Mouse (Mus musculus): ENCODE measurements at regions not wholly inside any gene's neighbourhood (a gene's known extent, or its start where the extent isn't known, plus 50 kb on each side); places are given as distances from the start of the nearest gene placed in this dataset.

GRCm38 (mm10) chr8:126160356-126160975 lies 137.9 kb upstream of the Slc35f3 start:
- no peak for DNase-seq

- no peak for DNase-seq
Observed at GRCm38 (mm10) chr8:126162748-126163371, 135.5 kb upstream of the Slc35f3 start.

GRCm38 (mm10) chr8:126163954-126164353 lies 134.4 kb upstream of the Slc35f3 start:
- DNase-seq, result no peak

GRCm38 (mm10) chr8:126165486-126166095 lies 132.8 kb upstream of the Slc35f3 start:
- no peak for DNase-seq

- no peak for DNase-seq
Observed at GRCm38 (mm10) chr8:126166394-126166793, 132.0 kb upstream of the Slc35f3 start.

DNA sequence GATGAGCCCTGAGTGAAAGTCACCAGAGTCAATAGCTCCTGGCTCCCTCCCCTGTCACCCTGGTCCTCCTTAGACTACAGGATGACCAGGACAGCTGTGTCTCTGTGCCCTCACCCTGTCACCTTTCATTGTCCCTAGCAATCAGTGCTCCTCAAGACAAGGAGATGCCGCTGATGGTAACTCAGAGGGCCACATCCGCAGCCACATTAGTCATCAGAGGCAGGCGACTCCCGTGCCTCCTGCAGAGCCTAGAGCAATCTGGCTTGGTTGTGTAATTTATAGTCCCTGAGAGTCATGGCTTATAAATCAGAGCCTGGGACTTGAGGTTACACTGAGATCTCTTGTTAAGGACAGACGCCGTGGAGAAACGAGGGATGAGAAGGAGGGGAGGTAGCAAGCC lies 123.9 kb upstream of the Slc35f3 start:
- no peak for DNase-seq

- peak; percentile 15 to 31 for DNase-seq
Observed at GRCm38 (mm10) chr8:126176305-126176704, 122.1 kb upstream of the Slc35f3 start.

GRCm38 (mm10) chr8:126177855-126178254 lies 120.5 kb upstream of the Slc35f3 start:
- no peak for DNase-seq

GRCm38 (mm10) chr8:126188741-126189285 lies 109.5 kb upstream of the Slc35f3 start:
- no peak for DNase-seq

DNA sequence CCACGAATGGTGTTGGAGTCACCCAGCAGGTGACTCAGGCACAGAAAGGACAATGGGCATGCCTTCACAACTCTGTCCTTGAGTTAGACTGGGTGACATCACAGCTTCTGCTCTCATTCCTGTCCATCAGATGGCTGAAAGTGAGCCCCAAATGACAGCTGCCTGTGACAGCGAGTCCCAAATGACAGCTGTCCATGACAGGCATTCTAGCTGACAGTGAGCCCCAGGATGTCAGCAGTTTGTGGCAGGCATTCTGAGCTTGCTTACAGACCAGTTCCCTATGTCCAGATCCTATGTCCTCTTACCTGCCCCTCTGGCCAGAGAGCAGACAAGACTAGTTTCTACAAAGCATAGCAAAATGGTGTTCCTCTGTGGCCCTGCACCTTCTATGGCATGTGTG lies 102.7 kb upstream of the Slc35f3 start:
- DNase-seq, result no peak

DNA sequence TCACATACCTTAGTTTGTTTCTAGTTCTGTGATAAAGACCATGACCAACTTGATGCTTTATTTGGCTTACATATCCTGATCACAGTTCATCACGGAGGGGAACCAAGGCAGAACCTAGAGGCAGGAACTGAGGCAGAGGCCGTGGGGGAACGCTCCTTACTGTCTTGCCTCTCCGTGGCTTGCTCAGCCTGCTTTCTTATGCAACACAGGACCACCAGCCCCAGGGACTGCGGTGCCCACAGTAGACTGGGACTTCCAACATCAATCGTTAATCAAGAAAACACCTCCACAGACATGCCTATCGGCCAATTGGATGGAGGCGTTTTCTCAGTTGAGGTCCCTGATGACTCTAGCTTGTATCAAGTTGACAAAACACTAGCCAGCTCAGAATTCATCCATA lies 87.8 kb upstream of the Slc35f3 start:
- DNase-seq, result no peak

DNA sequence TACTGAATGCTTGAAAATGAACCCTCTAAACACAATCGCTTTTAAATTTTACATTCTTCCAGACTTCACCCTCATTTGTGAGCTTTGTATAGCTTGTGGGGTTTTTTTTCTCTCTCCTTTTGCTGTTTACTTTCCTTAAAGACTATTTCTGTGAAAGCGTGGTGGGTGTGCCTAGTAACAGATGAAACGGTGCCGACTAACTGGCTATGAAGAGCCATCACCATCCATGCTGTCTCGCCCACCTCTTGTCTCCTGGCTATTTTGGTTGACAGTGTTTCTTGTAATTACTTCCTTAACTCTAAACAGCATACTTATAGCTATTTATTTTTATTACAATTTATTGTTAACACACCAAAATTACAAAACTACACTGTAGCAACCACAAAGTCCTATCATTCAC lies 85.6 kb upstream of the Slc35f3 start:
- DNase-seq, result no peak

- DNase-seq, result no peak
Observed at GRCm38 (mm10) chr8:126214571-126214970, 83.8 kb upstream of the Slc35f3 start.

DNA sequence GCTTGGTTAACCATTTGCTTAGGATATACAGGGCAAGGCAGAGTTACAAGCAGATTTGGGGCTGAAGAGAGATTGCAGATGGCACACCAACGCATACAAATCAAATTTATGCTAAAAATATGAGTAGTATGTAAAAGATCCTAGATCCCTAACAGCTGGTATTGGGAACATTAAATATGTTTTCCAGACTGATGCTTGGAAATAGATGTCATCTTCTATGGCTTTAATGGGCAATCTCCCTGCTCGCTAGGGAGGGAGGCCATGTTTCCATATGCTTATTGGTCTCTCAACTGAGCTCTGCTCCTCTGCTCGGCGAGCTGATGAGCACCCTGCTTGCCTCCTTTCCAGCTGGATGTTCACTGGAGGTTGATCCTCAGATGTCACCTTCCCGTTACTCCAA lies 82.0 kb upstream of the Slc35f3 start:
- DNase-seq, result no peak

- no peak for DNase-seq
Observed at GRCm38 (mm10) chr8:126221631-126222030, 76.7 kb upstream of the Slc35f3 start.

GRCm38 (mm10) chr8:126231801-126232200 lies 66.6 kb upstream of the Slc35f3 start:
- no peak for DNase-seq

DNA sequence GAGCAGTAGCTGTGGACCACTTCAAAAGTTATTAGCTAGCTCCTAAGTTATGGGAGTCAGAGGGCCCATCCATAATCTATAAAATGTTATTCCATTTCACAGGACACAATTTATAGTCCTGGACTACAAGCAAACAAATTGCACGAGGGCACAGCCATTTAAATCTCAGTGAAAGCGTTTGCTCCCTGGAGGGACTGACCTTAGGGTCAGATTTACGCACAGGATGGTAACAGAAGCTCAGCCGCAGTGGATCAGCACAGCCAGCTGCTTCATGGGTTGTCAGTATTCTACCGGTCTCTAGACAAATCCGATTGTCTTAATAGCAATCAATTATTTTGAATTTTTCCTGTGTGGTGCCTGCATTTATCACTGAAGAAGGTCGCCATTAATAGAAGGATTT lies 65.8 kb upstream of the Slc35f3 start:
- DNase-seq, result no peak

DNA sequence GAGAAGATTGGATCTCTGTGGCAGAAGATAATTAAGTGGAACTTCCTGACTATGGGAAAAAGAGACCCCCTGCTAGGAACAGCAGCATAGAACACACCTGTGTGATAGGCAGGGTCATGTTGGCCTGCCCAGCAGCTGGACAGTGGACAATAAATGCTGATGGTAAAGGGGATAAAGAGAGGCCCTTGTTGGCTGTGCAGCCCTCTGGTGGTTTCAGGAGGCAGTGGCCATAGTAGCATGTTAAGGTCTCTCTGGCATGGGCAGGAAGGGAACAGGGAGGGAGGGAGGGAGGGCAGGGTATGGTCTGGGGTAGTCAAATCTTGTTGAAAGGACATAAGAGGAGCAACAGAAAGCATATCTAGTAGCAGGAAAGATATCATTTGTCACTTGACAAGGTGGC lies 58.7 kb upstream of the Slc35f3 start:
- DNase-seq, result no peak

- DNase-seq, result no peak
Observed at GRCm38 (mm10) chr8:126244321-126244720, 54.0 kb upstream of the Slc35f3 start.

All from heart, adult 18-20 months (tissue).